Mouse (Mus musculus) kidney, adult 8-10 months (tissue): ENCODE measurements around the gene Sox4.

Experiments used
- DNase-seq, 2 experiments: peaks; one replicate each; pipeline ENCODE4 v3.0.0; 2022

The Sox4 gene

DNA sequence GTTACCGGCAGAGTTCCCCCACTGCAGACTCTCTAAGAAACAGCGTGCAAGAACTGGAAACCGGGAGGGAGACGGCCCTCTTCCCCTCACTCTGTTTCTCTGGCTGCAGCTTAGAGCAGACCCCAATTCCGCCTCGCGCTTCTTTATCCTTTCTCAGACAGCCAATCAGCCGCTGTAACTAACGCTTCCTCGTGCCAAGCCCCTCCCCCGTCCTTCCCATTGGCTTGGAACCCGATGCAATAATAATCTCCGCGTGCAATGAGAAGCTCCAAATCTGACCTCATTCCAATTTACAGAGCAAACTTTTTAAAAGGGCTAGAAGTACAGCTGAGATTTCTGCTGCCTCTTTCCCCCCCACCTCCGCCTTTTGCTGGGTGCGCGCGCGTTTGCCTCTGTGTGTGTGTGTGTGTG is at the start of gene Sox4:
TSS of gene Sox4 (minus strand) at position 133 of the 411 bp plus-strand sequence.
- DNase-seq, result peak; percentile 94 to 96

DNA sequence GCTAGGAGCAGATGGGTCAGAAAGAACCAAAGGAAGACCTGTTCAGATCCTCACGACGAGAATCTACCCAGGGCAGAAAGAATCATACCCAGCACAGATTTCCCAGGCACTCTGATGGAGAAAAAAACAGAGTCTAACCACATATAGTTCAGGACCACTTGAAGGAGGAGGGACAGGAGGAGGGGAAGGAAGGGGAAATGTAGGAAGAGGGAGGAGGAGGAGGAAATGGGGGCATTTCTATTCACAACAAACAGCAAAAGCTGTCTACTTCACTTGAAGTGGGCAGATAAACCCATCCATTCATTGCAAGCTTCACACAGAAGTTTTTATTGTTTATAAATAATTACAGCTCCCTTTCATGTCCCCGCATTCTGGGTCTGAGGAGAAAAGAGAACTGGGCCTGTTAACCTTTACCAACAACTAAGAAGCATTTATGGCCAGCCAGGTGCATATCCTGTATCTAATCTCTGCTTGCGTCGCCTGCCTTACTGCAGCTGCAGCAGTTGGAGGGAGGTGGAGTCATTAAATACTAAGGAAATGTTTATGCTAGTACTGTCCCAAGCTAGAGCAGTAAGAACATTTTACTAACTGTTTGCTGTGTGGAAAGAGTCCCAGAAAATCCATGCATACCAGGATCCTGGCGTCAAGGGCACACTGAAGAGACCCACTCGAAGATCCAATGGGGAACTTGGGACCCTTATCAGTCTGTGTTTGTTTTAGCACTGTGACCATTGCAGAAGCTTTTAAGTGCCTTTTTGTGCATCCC is 38.6 kb upstream of the Sox4 start:
- DNase-seq, result no peak

DNA sequence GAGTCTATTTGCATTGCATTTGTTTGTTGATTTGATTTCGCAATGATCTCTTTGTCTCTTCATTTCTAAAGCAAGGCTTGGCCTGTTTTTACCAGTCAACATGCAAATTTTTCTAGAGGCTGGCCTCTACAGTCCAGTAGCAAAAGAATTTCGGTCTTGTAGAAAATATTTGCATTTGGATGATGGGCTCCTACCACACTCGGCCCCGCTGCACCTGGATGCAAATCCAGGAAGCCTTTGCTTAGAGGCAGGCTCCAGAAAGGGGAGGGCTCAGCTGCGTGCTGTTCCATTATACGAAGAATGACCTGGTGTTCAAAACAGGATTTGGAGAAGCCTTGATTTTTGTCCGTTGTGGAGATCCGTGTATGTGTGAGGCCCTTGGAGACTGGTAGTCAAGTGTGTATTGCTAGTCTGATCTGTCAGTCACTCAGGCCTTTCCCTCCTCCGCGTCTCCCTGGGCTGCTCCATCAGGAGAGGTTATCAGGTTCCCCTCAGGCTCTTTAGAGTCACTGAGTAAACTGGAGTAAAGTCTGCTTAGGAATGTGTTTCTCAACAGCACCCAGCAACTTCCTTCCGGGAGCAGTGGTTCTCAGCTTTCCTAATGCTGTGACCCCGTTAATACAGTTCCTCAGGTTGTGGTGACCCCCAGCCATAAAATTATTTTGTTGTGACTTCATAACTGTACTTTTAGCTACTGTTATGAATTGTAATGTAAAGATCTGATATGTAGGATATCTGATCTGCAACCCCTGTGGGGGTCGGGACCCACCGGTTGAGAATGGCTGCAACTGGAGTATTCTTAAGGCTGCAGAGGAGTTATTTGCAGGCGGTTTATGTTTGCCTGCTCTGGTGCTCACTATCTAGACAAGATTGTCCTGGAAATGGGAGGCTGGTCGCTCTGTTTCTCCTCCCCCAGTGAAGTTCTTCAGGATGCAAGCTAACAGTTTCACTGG is 35.5 kb upstream of the Sox4 start:
- DNase-seq, result peak; percentile 10 to 36

DNA sequence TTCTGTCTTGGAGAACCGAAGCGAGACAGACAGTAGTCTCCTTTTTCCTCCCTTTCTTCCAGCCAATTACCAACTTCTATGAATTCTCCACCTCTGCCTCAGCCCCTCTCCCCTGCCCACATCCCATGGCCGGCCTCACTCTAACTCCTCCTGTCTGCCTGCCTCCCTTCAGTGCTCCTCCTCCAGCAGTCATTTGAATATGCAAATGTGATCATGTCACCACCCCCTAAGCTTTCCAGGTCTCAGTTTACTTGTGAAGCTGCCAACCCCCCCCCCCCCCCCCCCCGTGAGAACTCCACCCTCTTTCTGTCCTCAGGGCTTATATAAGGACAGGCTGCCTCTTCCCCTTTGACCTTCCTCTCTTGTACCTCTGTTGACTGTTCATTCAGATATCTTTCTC is 27.2 kb upstream of the Sox4 start:
- DNase-seq, result no peak

DNA sequence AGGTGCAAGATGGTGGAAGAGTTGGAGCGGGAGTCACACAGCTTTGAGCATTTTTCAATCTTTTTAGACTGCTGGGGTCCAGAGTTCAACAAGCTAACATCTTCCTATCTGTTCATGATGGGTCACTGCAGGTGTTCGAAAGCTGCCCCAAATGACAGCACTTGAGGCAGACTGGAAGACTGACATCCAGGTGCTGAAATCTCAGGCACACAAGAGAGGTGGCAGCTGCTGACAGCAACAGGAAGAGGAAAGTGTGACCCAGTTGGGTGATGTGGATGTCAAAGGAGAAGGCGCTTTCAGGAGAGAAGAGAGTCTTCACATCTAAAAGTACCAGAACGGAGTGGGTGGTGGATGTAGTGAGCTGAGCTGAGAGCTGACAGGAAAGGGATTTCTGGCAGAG is 21.5 kb upstream of the Sox4 start:
- no peak for DNase-seq

DNA sequence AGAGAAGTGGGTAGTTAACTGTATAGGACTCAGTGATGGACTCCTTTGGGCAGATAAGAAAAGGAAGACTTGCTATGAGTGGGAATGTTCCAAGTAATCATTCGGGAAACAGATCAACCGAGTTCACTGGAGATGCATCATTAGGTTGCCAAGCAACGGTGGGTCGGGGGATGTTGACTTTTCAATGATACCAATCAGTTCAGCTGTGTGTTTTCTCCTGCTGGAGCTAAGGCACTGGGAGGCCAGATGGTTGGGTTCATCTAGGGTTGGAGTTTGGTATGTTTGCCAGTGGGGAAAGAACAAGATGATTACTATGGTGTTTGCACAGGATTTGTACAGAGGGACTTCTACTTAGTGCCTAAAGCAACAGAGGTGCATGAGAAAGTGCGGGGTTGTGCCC is 21.1 kb upstream of the Sox4 start:
- DNase-seq, result no peak

DNA sequence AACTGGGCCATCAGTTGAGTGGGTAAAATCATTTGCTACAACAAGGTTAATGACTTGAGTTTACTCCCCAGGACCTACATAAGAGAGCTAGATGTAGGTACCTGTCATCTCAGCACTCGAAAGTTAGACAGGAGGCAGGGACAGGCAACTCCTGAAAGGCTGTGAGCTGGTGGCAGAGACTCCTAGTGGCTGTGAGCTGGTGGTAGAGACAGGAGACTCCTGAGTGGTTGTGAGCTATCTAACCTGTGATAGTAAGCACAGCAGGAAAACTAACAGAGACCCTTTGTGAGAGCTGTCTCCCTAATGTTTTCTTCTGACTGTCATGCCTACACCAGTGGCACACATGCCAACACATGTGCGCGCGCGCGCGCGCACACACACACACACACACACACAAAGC is 7.4 kb upstream of the Sox4 start:
- DNase-seq, result no peak

DNA sequence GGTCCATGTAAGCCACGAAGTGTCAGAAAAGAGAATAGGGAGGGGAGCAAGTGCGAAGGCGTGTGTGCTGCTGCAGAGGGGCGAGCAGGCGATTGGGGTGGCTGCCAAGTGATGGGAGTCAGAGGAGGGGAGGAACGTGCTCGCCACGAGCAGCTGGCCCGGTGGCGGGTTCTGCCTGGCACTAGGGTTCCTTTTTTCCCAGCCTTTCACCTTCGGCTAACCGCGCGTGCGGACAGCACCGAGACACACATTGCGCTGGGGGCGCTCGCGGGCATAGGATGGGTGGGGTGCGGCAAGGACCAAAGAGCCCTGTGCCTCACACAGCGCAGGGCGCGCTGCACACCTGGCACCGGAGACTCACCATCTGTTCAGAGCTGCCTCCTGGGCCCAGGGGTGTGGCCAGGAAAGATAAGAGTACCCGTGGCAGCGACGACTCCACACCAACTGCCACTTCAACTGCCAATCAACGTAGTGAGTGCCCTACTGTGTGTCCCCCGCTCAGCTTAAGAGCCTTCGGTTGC is 6.0 kb upstream of the Sox4 start:
- DNase-seq, result peak; percentile 73 to 82

DNA sequence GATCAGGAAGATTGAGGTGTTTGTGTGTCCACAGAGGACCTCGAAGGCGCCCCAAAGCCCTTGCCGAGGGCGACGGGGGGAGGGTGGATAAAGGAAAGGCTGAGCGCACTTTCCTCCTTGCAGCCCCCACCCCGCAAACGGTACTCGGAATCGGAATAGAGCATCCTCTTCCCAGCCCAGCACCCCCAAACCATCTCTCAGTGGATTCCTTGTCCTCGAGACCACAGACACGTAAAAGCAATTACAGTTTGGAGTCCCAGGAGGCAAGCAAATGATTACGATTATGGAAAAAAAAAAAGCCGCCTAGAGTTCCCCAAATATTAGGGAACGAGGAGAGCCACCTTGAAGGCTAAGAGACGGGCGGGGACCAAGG is 5.5 kb upstream of the Sox4 start:
- no peak for DNase-seq

DNA sequence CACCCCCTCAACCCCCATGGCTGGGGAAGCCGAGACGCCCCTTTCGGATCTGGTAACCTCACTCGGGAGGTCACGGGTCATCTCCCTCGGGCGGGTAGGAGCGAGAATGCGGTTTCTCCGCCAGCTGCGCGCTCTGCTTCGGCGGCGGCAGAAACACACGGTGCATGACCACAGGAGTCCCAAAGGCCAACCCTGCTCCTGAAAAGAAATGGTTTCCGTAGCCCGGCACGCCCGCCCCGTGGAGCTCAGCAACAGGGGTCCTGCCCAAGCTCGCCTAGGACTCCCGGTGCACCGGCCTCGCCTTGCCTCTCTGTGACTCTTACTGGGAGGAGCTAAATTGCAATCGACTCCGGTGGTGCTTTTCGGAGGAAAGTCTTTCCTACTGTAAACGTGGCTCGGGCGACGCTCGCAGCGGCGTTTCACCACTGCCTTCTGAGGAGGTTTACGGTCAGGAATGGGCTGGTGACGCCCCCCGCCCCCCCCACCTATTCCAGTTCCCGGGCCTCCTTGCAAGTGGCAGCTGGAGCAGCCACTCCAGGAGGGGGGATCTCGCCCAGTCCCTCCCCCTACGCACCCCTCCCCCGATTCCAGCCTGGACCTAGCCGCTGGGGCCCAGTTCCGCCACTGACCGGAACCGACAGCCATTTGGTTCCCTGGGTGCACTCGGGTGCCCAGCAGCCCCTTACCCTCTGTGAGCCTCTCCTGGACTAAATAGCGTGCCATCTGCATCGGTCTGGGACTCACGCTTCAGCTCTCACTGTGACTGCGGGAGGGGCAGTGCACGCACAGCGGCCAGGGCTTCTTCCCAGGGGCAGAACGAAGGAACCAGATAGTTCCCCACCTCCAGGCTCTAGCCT is 4.9 kb upstream of the Sox4 start:
- DNase-seq, result peak; percentile 64 to 68

DNA sequence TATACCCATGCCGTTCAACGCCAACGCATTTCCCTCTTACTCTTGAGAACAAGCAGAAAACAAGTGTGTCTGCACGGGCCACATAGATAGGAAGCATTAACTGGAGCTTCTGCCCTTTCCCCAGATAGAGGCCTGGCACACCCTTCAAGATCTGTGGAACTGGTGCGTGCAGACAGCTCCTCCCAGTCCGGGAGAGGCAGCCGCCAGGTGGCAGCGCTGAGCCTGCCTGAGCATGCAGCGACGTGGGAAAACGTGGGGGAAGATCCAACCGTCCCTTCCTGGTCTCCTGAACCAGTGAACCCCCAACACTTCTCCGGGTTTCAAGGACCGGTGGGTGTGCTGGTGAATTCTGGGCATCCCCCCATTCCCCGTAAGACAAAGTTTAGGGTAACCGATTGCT is 4.3 kb upstream of the Sox4 start:
- DNase-seq, result peak; percentile 90 to 94

DNA sequence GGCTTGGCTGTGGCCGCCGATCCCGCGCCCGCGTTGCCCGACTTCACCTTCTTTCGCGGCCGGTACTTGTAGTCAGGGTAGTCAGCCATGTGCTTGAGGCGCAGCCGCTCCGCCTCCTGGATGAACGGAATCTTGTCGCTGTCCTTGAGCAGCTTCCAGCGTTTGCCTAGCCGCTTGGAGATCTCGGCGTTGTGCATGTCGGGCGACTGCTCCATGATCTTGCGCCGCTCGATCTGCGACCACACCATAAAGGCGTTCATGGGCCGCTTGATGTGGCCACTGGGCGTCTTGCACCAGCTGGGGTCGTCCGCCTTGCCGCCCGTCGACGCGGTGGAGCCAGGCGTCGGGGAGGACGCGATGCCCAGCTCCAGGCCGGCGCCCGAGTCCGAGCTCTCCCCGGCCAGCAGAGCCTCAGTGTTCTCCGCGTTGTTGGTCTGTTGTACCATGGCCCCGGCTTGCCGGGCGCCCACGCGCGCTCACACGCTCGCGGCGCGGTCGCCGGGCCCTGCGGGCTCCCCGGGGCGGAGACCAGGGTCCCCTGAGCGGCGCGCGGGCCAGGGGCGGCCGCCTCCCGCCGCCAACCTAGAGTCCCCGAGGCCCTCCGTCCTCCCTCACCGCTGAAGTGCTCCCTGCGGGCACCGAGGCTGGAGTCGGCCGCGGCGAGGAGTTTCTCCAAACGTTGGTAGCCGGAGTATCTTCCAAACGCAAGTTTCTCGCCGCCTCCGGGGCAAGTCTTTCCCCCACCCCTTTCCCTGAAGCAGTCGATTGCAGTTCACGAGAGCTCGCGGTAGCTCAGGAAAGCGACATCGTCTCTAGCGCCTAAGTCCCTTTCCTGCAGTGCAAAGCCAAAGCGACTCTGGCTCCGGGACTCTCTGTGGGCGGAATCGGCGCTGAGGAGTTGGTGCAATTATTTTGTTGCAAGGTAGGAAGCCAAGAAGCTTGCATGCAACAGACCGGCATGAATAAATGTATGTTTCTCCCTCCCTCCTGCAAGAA is 639 bp downstream of the Sox4 start:
- peak; percentile 52 to 56 for DNase-seq

DNA sequence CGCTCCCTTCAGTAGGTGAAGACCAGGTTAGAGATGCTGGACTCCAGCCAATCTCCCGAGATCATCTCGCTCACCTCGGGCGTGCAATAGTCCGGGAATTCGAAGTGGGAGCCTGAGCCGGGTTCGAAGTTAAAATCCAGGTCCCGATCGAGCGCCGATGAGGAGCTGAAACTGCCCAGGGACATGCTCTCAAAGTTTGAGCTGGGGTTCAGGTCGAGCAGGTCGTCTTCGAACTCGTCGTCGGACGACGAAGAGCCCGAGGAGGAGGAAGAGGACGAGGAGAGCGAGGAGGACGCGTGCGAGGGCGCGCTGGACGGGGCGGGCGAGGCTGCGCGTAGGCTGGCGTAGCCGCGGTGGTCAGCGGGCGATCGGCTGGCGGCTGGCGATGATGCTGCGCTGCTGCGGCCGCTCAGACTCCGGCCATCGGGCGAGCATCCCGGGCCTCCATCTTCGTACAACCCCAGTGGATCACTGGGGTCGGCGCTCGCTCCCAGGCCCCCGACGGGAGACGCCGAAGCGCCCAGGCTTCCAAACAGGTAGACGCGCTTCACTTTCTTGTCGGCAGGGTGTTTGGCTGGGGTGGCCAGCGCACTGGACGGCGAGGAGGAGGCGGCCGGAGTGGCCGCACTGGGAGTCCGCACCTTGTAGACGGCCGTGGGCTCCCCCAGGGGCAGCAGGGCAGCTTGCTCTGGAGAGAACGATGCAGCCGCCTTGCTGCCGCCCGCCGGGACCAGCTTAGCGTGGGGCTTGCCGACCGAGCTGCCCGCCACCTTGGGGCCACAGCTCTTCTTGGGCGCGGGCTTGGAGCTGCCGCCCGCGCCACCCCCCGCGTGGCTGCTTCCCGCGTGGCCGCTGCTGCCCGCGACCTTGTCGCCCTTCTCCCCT is 1.6 kb downstream of the Sox4 start:
- DNase-seq, result peak; percentile 20 to 30

DNA sequence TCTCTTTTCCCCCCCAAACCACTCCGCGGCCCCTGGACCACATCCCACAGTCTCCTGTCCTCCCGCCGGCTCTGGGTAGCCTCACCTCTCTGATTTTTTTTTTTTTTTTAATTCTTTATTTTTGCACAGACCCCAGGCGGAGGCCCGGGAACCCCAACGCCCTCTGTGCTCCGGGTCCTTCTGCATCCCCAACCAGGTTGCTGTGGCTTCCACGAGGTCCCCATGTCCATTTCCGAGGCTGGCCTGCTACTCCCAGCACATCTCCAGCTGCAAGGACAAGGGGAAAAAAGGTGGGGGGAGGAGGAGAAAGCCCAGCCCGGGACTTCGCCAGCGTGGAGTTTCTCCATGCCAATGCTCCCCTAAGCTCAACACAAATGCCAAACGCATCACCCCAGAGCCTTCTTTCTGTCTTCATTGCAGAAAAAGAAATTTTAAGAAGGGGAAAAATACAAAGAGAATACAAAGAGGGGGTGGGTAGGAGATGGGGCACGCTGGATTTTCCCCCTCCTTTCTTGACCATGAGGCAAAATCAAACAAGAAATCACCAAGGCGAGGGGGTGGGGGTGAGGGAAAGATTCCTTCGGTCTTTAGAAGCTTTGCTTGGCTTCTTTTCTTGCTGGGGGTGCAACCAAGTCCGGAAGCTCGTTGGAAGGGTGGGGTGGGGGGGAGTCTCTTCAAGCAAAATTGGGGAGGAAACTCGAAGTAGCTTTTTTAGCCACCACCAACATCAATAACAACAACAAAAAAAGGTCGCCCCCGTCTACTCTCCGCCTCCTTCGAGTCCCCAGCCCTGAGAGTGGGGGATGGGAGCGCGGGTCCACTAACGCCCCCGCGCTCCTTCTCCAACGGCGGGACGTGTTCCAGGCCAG is 2.7 kb downstream of the Sox4 start:
- DNase-seq, result peak; percentile 26 to 32

DNA sequence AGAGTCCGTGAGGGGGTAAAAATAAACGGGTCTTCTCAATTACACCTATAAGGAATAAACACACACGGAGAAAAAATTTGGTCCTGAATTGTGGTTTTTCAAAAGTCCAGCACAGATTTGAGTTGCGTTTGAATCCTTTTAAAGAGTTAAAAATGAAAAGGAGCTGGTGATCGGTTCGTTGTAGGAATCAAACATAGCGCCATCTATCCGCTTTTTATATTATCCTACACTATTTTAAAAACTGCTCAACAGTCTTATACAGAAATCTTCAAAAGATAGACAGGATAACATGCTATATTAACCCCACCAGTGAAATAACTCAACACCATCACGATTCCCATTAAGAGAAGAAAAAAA is 3.3 kb downstream of the Sox4 start:
- peak in 1 of 2 experiments; percentile 28 for DNase-seq

DNA sequence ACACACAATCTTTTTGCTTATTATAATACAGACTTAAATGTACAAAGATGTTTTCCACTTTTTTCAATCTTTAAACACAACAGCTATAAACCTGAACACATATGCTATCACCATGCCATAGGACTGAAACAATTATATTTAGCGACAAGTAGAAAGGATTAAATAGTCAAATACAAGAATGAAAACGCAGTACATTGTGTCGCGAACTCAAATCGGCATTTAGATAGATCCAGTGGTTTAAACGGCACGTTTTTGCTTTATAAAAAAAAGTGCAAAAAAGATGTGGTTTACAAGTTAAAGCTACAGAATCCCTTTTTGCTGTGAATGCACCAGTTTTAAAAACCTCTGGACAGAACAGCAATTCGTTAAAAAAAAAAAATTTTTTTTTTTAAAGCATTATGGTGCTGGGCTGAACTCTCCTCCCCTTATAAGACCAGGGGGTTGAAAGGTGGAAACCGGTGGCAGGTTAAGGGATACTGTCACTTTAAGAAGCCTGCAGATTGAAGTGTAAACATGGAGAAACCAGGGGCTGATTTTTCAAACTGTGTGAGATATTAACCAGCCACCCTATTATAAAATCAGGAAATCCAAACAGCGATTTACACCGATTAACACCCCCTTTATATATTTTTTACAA is 4.1 kb downstream of the Sox4 start:
- DNase-seq, result peak in 1 of 2 experiments; percentile 25

DNA sequence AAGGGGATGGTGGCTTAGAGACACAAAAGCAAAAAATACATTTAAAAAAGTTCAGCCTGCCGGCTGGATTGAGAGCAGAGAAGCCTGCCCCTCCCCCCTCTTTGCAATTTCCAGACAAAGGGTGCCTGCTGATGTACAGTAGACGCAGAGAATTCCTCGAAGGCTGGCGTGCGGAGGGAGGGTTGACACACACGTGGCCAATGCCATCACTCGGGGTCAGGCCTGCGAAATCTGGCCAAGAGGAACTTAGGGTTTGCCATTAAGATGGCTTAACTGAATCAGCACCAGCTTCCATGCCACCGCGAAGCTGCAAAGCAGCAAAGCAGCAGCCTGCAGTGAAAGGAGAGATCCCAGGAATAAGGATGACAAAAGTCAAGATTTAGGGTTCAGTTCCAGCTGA is 5.0 kb downstream of the Sox4 start:
- DNase-seq, result no peak

DNA sequence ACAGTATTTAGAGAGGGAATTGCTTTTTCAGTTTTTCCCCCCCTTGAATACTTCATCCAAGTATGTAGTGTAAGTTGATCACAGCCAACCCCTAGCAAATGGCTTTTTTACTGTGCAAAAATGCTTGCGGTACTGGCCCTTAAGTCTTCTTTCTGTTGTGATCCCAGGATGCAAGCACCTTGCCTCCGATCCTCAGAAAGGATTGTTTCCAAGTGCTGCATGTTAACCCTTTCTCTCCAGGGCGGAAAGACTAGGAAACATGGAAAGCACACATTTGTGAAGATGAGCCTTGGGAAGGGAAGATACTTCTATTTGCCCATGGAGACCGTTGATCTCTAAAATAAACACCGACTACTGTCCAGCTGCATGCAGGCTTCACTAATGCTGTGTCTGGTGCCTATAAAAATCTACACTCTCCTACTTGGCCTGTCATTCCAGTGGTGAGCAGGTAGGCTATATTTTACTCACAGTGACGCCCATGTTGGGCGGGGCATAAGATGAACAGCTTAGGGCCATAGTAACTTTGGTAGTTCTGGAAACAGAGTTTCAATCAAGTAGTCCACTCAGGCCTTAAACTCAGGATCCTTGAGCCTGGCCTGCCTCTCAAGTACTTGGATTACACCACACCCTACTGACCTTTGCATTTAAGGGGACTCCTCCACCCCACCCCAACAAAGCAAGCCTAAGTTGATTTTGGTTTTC is 5.6 kb downstream of the Sox4 start:
- no peak for DNase-seq
